Mouse (Mus musculus): ENCODE data around the gene Tat.

GRCm38 (mm10) chr8:109986384-109986783, 3.9 kb upstream of the Tat start:
- TF ChIP-seq CTCF (IDR thresholded peaks at IDR 0.05; ENCODE audit: low read depth): no peak
- peak; percentile 82 for TF ChIP-seq EP300 (IDR thresholded peaks at IDR 0.05; ENCODE audit: low read depth)

Measured in liver, postnatal 0 days (tissue).